Mouse (Mus musculus) bone marrow, adult 2 months (tissue): ENCODE results near the gene Tcf23. TPM values are rescaled to one million over a fixed set of nuclear protein-coding genes. Genes with fewer than 3 reads are reported as not detected.

Source experiments
- H3K27ac ChIP-seq: fragments of 200-500 bp; 2 replicates; pipeline ENCODE4 v1.5.1; 2012; ENCODE audit warnings: low read depth, mild to moderate bottlenecking, control low read depth, inconsistent platforms, low read length; ENCODE audit not compliant: control insufficient read depth, poor library complexity, insufficient read depth
- H3K4me1 ChIP-seq: fragments of 200-500 bp; 2 replicates; pipeline ENCODE4 v1.6.1; 2011; ENCODE audit warnings: low read length; ENCODE audit not compliant: control insufficient read depth, insufficient read depth
- H3K4me3 ChIP-seq: fragments of 200-500 bp; replicated peaks from 2 replicates; pipeline ENCODE3; 2011; ENCODE audit warnings: mild to moderate bottlenecking, low read depth, low read length, control low read depth; ENCODE audit not compliant: control insufficient read depth
- CTCF ChIP-seq: fragments of 200-500 bp; IDR thresholded peaks from 2 replicates; pipeline ENCODE4 v1.5.1; 2011; ENCODE audit warnings: low read length, control low read depth; ENCODE audit not compliant: control insufficient read depth, insufficient read depth
- POLR2A ChIP-seq: fragments of 200-500 bp; IDR thresholded peaks from 2 replicates; pipeline ENCODE4 v1.6.1; 2011; ENCODE audit warnings: low read depth, mild to moderate bottlenecking, control low read depth, low read length, borderline replicate concordance; ENCODE audit not compliant: control insufficient read depth
- WGBS: fragments of 180-500 bp; shearing (Covaris S2); methylation state at CpG from one replicate; pipeline ENCODE4 v1.1.7; 2018; 5-methylcytosine and 5-hydroxymethylcytosine counted together
- polyA plus RNA-seq: library from polyadenylated mRNA; stranded (reverse); fragments of >200 nt; gene quantifications from 2 replicates; pipeline ENCODE4 v1.2.4, GENCODE M21; 2011; ENCODE audit warnings: low replicate concordance; ENCODE audit not compliant: missing spikeins, insufficient read depth, insufficient read length

Tcf23 gene
- polyA plus RNA-seq, 1 experiment: not detected

- TF ChIP-seq POLR2A (no peak), CTCF (no peak)
- 80% methylated on average over 6 of the region's 6 CpGs for WGBS
- Histone ChIP-seq H3K4me3 (no peak overlapping the region), H3K27ac (no peak overlapping the region), H3K4me1 (no peaks in the 10 kb centered on the region)
These were observed 24.1 kb upstream of the Tcf23 start for GRCm38 (mm10) chr5:30944344-30944743.

GRCm38 (mm10) chr5:30944956-30945781, 23.3 kb upstream of the Tcf23 start, which contains the start of gene Cgref1:
TSS of gene Cgref1 (minus strand) at chr5:30945591.
- Histone ChIP-seq H3K4me3 (no peak within 1 kb of the TSS), H3K27ac (no peak within 1 kb of the TSS), H3K4me1 (peaks cover 1% of the 10 kb centered on the region)
- TF ChIP-seq POLR2A: no peak
- peak; percentile 14; the same call in 1 of the 2 replicates for TF ChIP-seq CTCF
- WGBS: 12% methylated on average over 44 of the region's 44 CpGs

GRCm38 (mm10) chr5:30948620-30949019, 19.8 kb upstream of the Tcf23 start:
- Histone ChIP-seq H3K27ac (no peak overlapping the region), H3K4me3 (no peak overlapping the region), H3K4me1 (peaks cover 2% of the 10 kb centered on the region)
- 61% methylated on average over 5 of the region's 5 CpGs for WGBS
- no peak for TF ChIP-seq POLR2A
- no peak for TF ChIP-seq CTCF

GRCm38 (mm10) chr5:30949654-30950326, 18.7 kb upstream of the Tcf23 start:
- peaks cover 2% of the 10 kb centered on the region for H3K4me1 ChIP-seq
- 2% methylated on average over 31 of the region's 31 CpGs for WGBS
- H3K4me3 ChIP-seq: peak overlapping the region; percentile 97
- no peak for TF ChIP-seq CTCF
- TF ChIP-seq POLR2A: peak; percentile 73; the same call in 1 of the 2 replicates
- peak overlapping the region; percentile 67 for H3K27ac ChIP-seq

- H3K27ac ChIP-seq: no peak overlapping the region
- H3K4me1 ChIP-seq: peaks cover 2% of the 10 kb centered on the region
- WGBS: 57% methylated on average over 4 of the region's 4 CpGs
- TF ChIP-seq POLR2A (no peak), CTCF (no peak)
- peak overlapping the region; percentile 9 for H3K4me3 ChIP-seq
These were observed 18.0 kb upstream of the Tcf23 start for GRCm38 (mm10) chr5:30950451-30950850.

GRCm38 (mm10) chr5:30950922-30951321, 17.5 kb upstream of the Tcf23 start:
- H3K4me3 ChIP-seq: no peak overlapping the region

GRCm38 (mm10) chr5:30951706-30952105, 16.8 kb upstream of the Tcf23 start:
- Histone ChIP-seq H3K4me1 (peaks cover 2% of the 10 kb centered on the region), H3K4me3 (no peak overlapping the region), H3K27ac (no peak overlapping the region)
- WGBS: 75% methylated on average over 6 of the region's 6 CpGs
- TF ChIP-seq POLR2A: no peak
- TF ChIP-seq CTCF: no peak

More at GRCm38 (mm10) chr5:30950922-30951321, 17.5 kb upstream of the Tcf23 start:
- peaks cover 2% of the 10 kb centered on the region for H3K4me1 ChIP-seq
- WGBS: 89% methylated on average over 2 of the region's 2 CpGs
- no peak for TF ChIP-seq POLR2A
- TF ChIP-seq CTCF: no peak
- no peak overlapping the region for H3K27ac ChIP-seq

- Histone ChIP-seq H3K27ac (no peak overlapping the region), H3K4me3 (no peak overlapping the region), H3K4me1 (peaks cover 2% of the 10 kb centered on the region)
- TF ChIP-seq CTCF (no peak), POLR2A (no peak)
- WGBS: 74% methylated on average over 5 of the region's 5 CpGs
These were observed 15.9 kb upstream of the Tcf23 start for GRCm38 (mm10) chr5:30952551-30952950.
